Mouse (Mus musculus): ENCODE results near the gene Shbg.
"Not testable (repeated sequence)": the region's sequence is repeated elsewhere in the genome, so short reads cannot be mapped to it uniquely, and the experiment has no call there.

Gene Shbg

GRCm38 (mm10) chr11:69629802-69630201 is 12.1 kb upstream of the Shbg start:
- no peak for DNase-seq

GRCm38 (mm10) chr11:69628286-69628685 is 10.6 kb upstream of the Shbg start:
- DNase-seq = peak; percentile 88

- not testable (repeated sequence) for DNase-seq
Observed at GRCm38 (mm10) chr11:69624339-69624738, 6.6 kb upstream of the Shbg start.

GRCm38 (mm10) chr11:69623006-69623405 is 5.3 kb upstream of the Shbg start:
- DNase-seq = no peak

- peak; percentile 43 for DNase-seq
Observed at GRCm38 (mm10) chr11:69622406-69622805, 4.7 kb upstream of the Shbg start.

GRCm38 (mm10) chr11:69621571-69622268 is 4.0 kb upstream of the Shbg start, which contains the start of gene Sat2:
Gene Sat2 (plus strand): TSS chr11:69622024.
- peak; percentile 80 for DNase-seq

GRCm38 (mm10) chr11:69620394-69621081 is 2.8 kb upstream of the Shbg start:
- no peak for DNase-seq

- no peak for DNase-seq
Observed at GRCm38 (mm10) chr11:69616781-69617180, 924 bp downstream of the Shbg start.

- not testable (repeated sequence) for DNase-seq
Observed at GRCm38 (mm10) chr11:69614257-69614588, 3.5 kb downstream of the Shbg start.

GRCm38 (mm10) chr11:69613553-69614256 is 4.0 kb downstream of the Shbg start:
- DNase-seq = peak; percentile 94

GRCm38 (mm10) chr11:69610899-69611298 is 6.8 kb downstream of the Shbg start:
- DNase-seq = no peak

GRCm38 (mm10) chr11:69609416-69609815 is 8.3 kb downstream of the Shbg start:
- DNase-seq = no peak

GRCm38 (mm10) chr11:69608525-69608924 is 9.2 kb downstream of the Shbg start:
- DNase-seq = no peak

- DNase-seq = no peak
Observed at GRCm38 (mm10) chr11:69606832-69607231, 10.9 kb downstream of the Shbg start.

GRCm38 (mm10) chr11:69606491-69606795 is 11.3 kb downstream of the Shbg start:
- DNase-seq = no peak

GRCm38 (mm10) chr11:69605726-69606490 is 11.8 kb downstream of the Shbg start, which contains the start of gene Atp1b2:
Gene Atp1b2 (minus strand): TSS chr11:69605942.
- DNase-seq = peak; percentile 87

- peak; percentile 59 for DNase-seq
Observed at GRCm38 (mm10) chr11:69604795-69605664, 12.7 kb downstream of the Shbg start.

- no peak for DNase-seq
Observed at GRCm38 (mm10) chr11:69604347-69604746, 13.4 kb downstream of the Shbg start.

GRCm38 (mm10) chr11:69603516-69603915 is 14.2 kb downstream of the Shbg start:
- peak; percentile 37 for DNase-seq

- no peak for DNase-seq
Observed at GRCm38 (mm10) chr11:69601768-69602167, 15.9 kb downstream of the Shbg start.

- DNase-seq = peak; percentile 85
Observed at GRCm38 (mm10) chr11:69600098-69600497, 17.6 kb downstream of the Shbg start.

GRCm38 (mm10) chr11:69599436-69599835 is 18.3 kb downstream of the Shbg start:
- no peak for DNase-seq
